Mouse (Mus musculus) T-helper 1 cell (primary cell): ENCODE results near the gene Tmem120b.

Source experiments
- in situ Hi-C: fragments of 300-600 bp; cut with MboI, MseI; formaldehyde crosslinking; loops from one replicate; pipeline ENCODE4 v1.15.1; 2025; ENCODE audit warnings: high pct_unique_total_duplicates

Gene Tmem120b

GRCm38 (mm10) chr5:123125638-123126406, 57.6 kb downstream of the Tmem120b start:
- in situ Hi-C loops: no loop called here

GRCm38 (mm10) chr5:123127031-123127430, 58.8 kb downstream of the Tmem120b start:
- in situ Hi-C loops: no loop called here

GRCm38 (mm10) chr5:123128426-123129169, 60.4 kb downstream of the Tmem120b start:
- in situ Hi-C loops: no loop called here

- in situ Hi-C loops: no loop called here
Observed at GRCm38 (mm10) chr5:123129170-123129757, 61.0 kb downstream of the Tmem120b start.

- in situ Hi-C loops: loop anchor here (10.0 kb wide), 1 partner anchor 65 kb away; the partner anchor contains the start of gene Tmem120b
Observed at GRCm38 (mm10) chr5:123130030-123130813, 62.0 kb downstream of the Tmem120b start.

GRCm38 (mm10) chr5:123130814-123131148, 62.6 kb downstream of the Tmem120b start:
- in situ Hi-C loops: loop anchor here (10.0 kb wide), 1 partner anchor 66 kb away; the partner anchor contains the start of gene Tmem120b

- in situ Hi-C loops: loop anchor here (10.0 kb wide), 1 partner anchor 68 kb away; the partner anchor contains the start of gene Tmem120b
Observed at GRCm38 (mm10) chr5:123132308-123133071, 64.3 kb downstream of the Tmem120b start, which contains the start of gene Rhof. Rhof (minus strand) TSS chr5:123132692.

- in situ Hi-C loops: loop anchor here (10.0 kb wide), 1 partner anchor 68 kb away; the partner anchor contains the start of gene Tmem120b
Observed at GRCm38 (mm10) chr5:123133083-123133783, 65.0 kb downstream of the Tmem120b start.

GRCm38 (mm10) chr5:123133784-123134143, 65.5 kb downstream of the Tmem120b start:
- in situ Hi-C loops: loop anchor here (10.0 kb wide), 1 partner anchor 69 kb away; the partner anchor contains the start of gene Tmem120b

GRCm38 (mm10) chr5:123134186-123134874, 66.1 kb downstream of the Tmem120b start:
- in situ Hi-C loops: loop anchor here (10.0 kb wide), 1 partner anchor 70 kb away; the partner anchor contains the start of gene Tmem120b

GRCm38 (mm10) chr5:123134875-123135382, 66.7 kb downstream of the Tmem120b start:
- in situ Hi-C loops: loop anchor here (10.0 kb wide), 1 partner anchor 70 kb away; the partner anchor contains the start of gene Tmem120b

GRCm38 (mm10) chr5:123135471-123136360, 67.5 kb downstream of the Tmem120b start:
- in situ Hi-C loops: loop anchor here (10.0 kb wide), 1 partner anchor 71 kb away; the partner anchor contains the start of gene Tmem120b

GRCm38 (mm10) chr5:123136361-123137043, 68.3 kb downstream of the Tmem120b start:
- in situ Hi-C loops: loop anchor here (10.0 kb wide), 1 partner anchor 72 kb away; the partner anchor contains the start of gene Tmem120b

- in situ Hi-C loops: loop anchor here (10.0 kb wide), 1 partner anchor 72 kb away; the partner anchor contains the start of gene Tmem120b
Observed at GRCm38 (mm10) chr5:123137044-123137909, 69.1 kb downstream of the Tmem120b start.

- in situ Hi-C loops: loop anchor here (10.0 kb wide), 1 partner anchor 73 kb away; the partner anchor contains the start of gene Tmem120b
Observed at GRCm38 (mm10) chr5:123137910-123138229, 69.7 kb downstream of the Tmem120b start.
